Mouse (Mus musculus) midbrain, embryonic 14.5 days (tissue): ENCODE data around the gene Crip2. TPM values are rescaled to one million over a fixed set of nuclear protein-coding genes. Genes with fewer than 3 reads are reported as not detected.
A peak's percentile ranks its signal among the peaks of the same experiment; 100 is the strongest.

ENCODE experiments used
- ATAC-seq: fragments of 200-750 bp; cut with Nextera tagmentation; 2 replicates; pipeline ENCODE4 v1.8.0; 2017; ENCODE audit warnings: moderate number of reproducible peaks, moderate library complexity; ENCODE audit not compliant: low FRiP score, low TSS enrichment
- DNase-seq: peaks from one replicate; pipeline ENCODE4 v3.0.0-alpha.2; 2015
- H3K27ac ChIP-seq: fragments of 300-500 bp; sonication (generic); replicated peaks from 2 replicates; pipeline ENCODE4 v1.5.1; 2014; ENCODE audit warnings: mild to moderate bottlenecking, low read depth, low read length, moderate library complexity
- H3K27me3 ChIP-seq: fragments of 300-500 bp; sonication (generic); 2 replicates; pipeline ENCODE4 v1.6.1; 2014; ENCODE audit warnings: low read length, control low read depth, mixed read lengths; ENCODE audit not compliant: control insufficient read depth, insufficient read depth
- H3K36me3 ChIP-seq: fragments of 300-500 bp; sonication (generic); 2 replicates; pipeline ENCODE4 v1.6.1; 2014; ENCODE audit warnings: low read length, control low read depth; ENCODE audit not compliant: control insufficient read depth, insufficient read depth
- H3K4me1 ChIP-seq: fragments of 300-500 bp; sonication (generic); 2 replicates; pipeline ENCODE4 v1.6.1; 2014; ENCODE audit warnings: mild to moderate bottlenecking, antibody characterized with exemption, low read length, control low read depth; ENCODE audit not compliant: control insufficient read depth, insufficient read depth
- H3K4me2 ChIP-seq: fragments of 300-500 bp; sonication (generic); 2 replicates; pipeline ENCODE4 v1.6.1; 2014; ENCODE audit warnings: mild to moderate bottlenecking, low read length, moderate library complexity
- H3K4me3 ChIP-seq: fragments of 300-500 bp; sonication (generic); replicated peaks from 2 replicates; pipeline ENCODE4 v1.5.1; 2014; ENCODE audit warnings: low read depth, low read length
- H3K9ac ChIP-seq: fragments of 300-500 bp; sonication (generic); replicated peaks from 2 replicates; pipeline ENCODE4 v1.6.1; 2014; ENCODE audit warnings: mild to moderate bottlenecking, low read length, moderate library complexity
- H3K9me3 ChIP-seq: fragments of 300-500 bp; sonication (generic); 2 replicates; pipeline ENCODE4 v1.6.1; 2016; ENCODE audit warnings: low read length, control low read depth, mixed read lengths; ENCODE audit not compliant: control insufficient read depth
- WGBS: fragments of 180-500 bp; shearing (Covaris S2); extraction: QIAGEN DNeasy Blood & Tissue Kit; methylation state at CpG from one replicate; pipeline ENCODE4 v1.1.7; 2014; 5-methylcytosine and 5-hydroxymethylcytosine counted together
- polyA plus RNA-seq: library from polyadenylated mRNA; unstranded; fragments of >200 nt; fragmentation: Nextera tagmentation; extraction: Ambion mirVana; gene quantifications from 2 replicates; pipeline ENCODE4 v1.2.1, GENCODE M21; 2014

Gene Crip2
- polyA plus RNA-seq, 1 experiment from 2014 or later = 297 TPM

DNA sequence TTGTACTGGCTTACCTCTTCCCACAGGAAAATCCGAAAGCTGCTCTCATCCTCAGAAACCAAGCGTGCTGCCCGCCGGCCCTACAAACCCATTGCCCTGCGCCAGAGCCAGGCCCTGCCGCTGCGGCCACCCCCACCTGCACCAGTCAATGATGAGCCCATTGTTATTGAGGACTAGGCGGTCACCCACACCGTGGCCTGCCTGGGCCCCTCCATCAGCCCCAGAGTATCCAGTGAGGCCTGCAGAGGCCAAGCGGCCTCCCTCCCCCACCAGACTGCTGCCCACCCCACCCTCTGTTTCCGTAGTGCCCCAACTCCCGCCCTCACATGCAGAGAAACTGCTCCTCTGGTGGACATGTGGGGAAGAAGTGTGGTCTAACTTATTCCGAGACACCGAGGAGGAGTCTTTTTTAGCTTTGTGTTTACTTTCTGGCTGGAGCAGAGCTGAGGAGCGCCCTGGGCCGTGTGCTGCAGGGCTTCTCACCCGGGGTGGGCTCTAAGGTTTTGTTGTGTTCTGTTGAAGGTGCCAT is 3.5 kb upstream of the Crip2 start:
- ATAC-seq (no peak), DNase-seq (no peak)
- Histone ChIP-seq H3K4me1 (peaks cover 21% of the 10 kb centered on the region), H3K4me3 (no peak overlapping the region), H3K4me2 (no peak overlapping the region), H3K9ac (no peak overlapping the region), H3K9me3 (no peaks in the 10 kb centered on the region), H3K27ac (no peak overlapping the region), H3K27me3 (no peaks in the 10 kb centered on the region), H3K36me3 (peaks cover 73% of the 10 kb centered on the region)
- WGBS = 82% methylated on average over 17 of the region's 17 CpGs

DNA sequence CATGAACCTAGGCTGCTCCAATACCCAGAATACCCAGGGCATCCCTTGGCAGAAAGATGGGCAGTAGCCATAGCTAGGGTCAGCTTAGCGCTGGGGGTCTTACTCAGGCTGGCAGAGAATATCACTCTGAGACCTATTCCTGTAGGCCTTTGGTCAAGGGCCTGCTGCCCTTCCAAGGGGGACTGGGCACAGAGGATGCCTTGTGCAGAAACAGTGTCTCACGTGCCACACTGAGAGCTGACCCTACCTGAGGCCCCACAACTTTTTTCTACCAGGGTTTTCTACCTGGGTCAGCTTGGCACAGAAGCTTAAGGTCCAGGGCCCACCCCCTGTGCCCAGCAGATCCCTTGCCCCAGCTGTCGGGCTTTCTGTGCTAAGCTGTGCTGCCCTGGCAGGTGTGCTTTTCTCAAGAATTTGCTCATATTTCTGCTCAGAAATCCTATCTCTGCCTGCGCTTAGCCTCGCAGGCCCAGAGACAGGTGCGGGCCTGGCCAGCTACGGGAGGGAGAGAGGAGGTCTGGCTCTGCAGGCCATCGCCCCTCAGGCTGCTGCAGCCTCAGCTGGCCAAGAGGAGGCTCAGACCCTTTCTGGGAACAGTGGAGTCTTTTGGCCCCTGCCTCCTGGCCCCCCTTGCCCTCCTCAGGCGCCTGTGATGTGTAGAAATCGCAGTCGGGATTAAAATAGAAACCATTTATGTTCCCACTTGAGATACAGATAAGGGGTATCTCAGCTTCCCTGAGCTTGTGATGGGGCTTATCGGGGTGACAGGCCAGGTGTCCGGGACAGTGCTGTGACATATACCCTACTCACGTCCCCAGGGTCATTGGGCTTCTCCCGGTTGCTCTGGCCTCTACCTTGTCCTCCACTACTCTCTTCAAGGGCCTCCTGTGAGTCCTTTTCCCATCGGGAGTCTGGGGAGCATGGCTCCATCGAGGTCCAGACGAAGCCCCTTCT is 2.5 kb upstream of the Crip2 start:
- WGBS = 89% methylated on average over 18 of the region's 18 CpGs
- H3K9ac ChIP-seq = no peak overlapping the region

DNA sequence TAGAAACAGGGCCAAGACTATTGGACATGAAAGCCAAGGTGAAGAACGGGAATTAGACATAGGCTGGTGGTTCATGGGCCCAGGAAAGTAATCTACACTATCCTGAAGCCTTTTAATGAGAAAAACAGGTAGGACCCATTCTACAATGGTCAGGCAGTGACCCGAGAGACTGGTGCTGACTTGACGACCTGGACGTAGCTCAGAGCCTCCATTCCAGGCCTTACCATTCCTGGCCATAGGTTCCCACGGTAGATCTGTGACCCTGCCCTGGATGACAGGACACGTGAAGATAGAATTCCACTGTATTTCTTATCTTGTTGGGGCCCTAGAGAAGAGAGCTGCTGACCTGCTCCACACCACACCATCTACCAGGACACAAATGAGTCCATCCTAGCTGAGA is 1.7 kb upstream of the Crip2 start:
- Histone ChIP-seq H3K27ac (0 out of 2 replicates have a peak overlapping the region, but pooled peaks have one; percentile 84), H3K36me3 (peaks cover 56% of the 10 kb centered on the region), H3K4me3 (no peak overlapping the region), H3K4me2 (no peak overlapping the region), H3K27me3 (no peaks in the 10 kb centered on the region), H3K4me1 (peaks cover 37% of the 10 kb centered on the region), H3K9me3 (no peaks in the 10 kb centered on the region), H3K9ac (no peak overlapping the region)
- DNase-seq (no peak), ATAC-seq (no peak)
- 76% methylated on average over 6 of the region's 6 CpGs for WGBS

More for the DNA sequence above, 2.5 kb upstream of the Crip2 start:
- Histone ChIP-seq H3K27ac (no peak overlapping the region), H3K36me3 (peaks cover 63% of the 10 kb centered on the region), H3K4me3 (no peak overlapping the region), H3K9me3 (no peaks in the 10 kb centered on the region), H3K4me1 (peaks cover 31% of the 10 kb centered on the region), H3K4me2 (no peak overlapping the region), H3K27me3 (no peaks in the 10 kb centered on the region)
- DNase-seq = no peak
- no peak for ATAC-seq

DNA sequence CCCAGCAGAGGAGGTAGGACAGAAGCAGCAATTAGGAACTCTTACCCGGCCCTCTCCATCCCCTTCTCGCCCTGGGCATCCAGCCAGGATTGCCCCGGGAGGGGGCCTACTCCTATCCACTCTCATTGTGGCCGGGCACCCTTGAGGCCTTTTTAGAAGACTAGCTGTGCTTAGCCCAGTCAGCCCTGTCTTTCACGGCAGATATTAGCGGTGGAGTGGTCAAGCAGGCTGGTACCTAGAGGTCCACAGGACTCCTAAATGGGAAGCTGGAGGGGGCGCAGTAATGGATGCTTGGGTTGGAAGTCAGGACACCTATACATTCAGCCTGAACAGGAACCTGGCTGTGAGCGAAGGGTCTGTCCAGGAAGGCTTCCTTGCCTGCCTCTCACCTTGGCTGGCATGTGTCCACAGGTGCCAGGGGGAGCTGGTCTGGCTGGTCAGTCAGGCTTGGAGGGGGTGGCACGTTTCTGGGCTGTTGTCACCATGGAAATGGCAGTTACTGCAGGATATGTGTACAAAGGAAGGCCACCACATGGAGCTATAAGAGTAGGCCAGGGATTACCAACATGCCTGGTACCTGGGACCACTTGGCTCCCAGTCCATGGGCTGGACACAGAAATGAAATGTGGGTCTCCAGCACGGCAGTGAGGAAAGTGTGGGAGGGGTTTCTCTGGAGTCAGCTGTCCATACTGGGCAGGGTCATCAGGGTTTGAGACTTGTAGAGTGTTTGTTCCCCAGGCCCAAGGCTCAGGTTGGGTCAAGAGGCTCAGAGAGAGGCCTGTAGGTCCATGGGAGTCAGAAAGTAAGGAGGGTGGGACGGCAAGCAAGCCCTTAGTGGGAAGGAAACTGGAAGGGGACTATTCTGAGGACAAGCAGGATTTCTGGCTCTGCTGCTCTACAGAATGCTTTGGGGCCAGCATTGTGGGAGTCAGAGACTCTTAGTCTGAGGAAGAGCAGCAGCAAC is 853 bp upstream of the Crip2 start:
- H3K4me1 ChIP-seq = peaks cover 37% of the 10 kb centered on the region
- H3K27me3 ChIP-seq = no peaks in the 10 kb centered on the region
- ATAC-seq (no peak), DNase-seq (peak; percentile 57)
- H3K9me3 ChIP-seq = no peaks in the 10 kb centered on the region
- H3K4me2 ChIP-seq = peak overlapping the region; percentile 68
- peak overlapping the region; percentile 84 for H3K27ac ChIP-seq
- H3K4me3 ChIP-seq = peak overlapping the region; percentile 61
- H3K36me3 ChIP-seq = peaks cover 56% of the 10 kb centered on the region
- peak overlapping the region; percentile 51 for H3K9ac ChIP-seq
- WGBS = 31% methylated on average over 11 of the region's 11 CpGs

DNA sequence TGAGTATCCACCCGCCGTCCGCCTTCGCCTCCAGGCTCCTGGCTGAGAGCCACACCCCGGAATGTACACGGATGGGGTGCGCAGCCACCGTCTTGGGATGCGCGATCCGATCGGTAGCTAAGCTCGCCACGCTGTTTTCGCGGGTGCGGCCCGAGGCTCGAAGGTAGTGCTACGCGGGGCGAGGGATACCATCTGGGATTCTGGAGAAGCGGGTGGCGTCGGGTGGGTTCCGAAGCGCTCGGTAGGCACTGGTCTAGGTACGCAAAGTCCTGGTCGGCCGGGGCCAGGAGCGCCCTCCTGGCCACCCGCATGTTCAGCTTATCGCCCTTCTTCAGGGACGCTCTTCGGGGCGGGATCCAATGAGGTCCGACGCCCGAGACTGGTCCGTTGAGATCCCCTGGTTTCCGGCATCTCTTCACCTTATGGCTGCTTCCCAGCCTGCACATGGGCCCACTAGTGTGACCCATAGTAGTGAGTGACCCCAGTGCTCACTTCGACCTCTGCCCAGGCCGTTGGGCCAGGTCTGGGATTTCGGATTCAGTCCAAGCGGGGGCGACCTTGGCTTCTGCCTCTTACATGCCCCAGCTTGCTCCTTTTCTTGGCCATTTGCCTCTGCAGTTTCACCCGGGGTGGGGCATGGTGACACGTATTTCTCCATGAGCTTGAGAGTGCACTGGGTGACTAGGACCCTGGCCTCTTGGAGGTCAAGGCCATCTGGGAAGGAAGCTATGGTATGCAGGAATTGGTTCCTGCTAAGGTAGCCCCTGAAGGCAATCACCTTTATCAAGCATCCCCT is 778 bp downstream of the Crip2 start:
- H3K36me3 ChIP-seq = peaks cover 55% of the 10 kb centered on the region

DNA sequence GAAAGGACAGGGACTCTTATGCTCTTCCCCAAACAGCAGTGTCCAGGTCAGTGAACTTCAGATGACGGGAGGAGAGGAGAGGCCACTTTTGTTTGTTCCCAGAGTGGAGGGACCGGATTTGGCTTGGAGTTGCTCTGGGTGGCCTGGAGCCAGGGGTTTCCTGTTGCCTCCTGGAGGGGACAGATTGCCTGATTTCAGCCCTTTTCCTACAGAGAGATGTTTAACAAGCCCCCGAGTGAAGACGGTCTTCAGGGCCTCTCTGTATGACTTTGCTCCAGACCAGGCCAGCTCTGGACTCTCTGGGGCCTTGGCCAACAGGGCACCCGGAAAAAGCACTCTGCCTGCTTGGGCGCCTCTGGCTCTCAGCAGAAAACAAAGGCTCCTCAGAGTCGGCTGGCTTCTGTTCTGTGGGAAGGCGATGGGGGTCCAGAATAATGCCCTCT is 1.5 kb downstream of the Crip2 start:
- Histone ChIP-seq H3K9ac (peak overlapping the region; percentile 51), H3K4me2 (peak overlapping the region; percentile 68), H3K36me3 (peaks cover 49% of the 10 kb centered on the region), H3K27ac (peak overlapping the region; percentile 54; the same call in 1 of the 2 replicates), H3K4me1 (peaks cover 42% of the 10 kb centered on the region), H3K9me3 (no peaks in the 10 kb centered on the region), H3K4me3 (peak overlapping the region; percentile 61), H3K27me3 (no peaks in the 10 kb centered on the region)
- DNase-seq (no peak), ATAC-seq (no peak)
- 12% methylated on average over 8 of the region's 8 CpGs for WGBS

More for the DNA sequence above, 778 bp downstream of the Crip2 start:
- H3K4me3 ChIP-seq = peak overlapping the region; percentile 61
- peak; percentile 5 for ATAC-seq
- peak overlapping the region; percentile 51 for H3K9ac ChIP-seq
- WGBS = 1% methylated on average over 49 of the region's 49 CpGs
- DNase-seq = no peak
- peaks cover 37% of the 10 kb centered on the region for H3K4me1 ChIP-seq
- H3K4me2 ChIP-seq = peak overlapping the region; percentile 68
- H3K9me3 ChIP-seq = no peaks in the 10 kb centered on the region
- H3K27me3 ChIP-seq = no peaks in the 10 kb centered on the region
- peak overlapping the region; percentile 84 for H3K27ac ChIP-seq

DNA sequence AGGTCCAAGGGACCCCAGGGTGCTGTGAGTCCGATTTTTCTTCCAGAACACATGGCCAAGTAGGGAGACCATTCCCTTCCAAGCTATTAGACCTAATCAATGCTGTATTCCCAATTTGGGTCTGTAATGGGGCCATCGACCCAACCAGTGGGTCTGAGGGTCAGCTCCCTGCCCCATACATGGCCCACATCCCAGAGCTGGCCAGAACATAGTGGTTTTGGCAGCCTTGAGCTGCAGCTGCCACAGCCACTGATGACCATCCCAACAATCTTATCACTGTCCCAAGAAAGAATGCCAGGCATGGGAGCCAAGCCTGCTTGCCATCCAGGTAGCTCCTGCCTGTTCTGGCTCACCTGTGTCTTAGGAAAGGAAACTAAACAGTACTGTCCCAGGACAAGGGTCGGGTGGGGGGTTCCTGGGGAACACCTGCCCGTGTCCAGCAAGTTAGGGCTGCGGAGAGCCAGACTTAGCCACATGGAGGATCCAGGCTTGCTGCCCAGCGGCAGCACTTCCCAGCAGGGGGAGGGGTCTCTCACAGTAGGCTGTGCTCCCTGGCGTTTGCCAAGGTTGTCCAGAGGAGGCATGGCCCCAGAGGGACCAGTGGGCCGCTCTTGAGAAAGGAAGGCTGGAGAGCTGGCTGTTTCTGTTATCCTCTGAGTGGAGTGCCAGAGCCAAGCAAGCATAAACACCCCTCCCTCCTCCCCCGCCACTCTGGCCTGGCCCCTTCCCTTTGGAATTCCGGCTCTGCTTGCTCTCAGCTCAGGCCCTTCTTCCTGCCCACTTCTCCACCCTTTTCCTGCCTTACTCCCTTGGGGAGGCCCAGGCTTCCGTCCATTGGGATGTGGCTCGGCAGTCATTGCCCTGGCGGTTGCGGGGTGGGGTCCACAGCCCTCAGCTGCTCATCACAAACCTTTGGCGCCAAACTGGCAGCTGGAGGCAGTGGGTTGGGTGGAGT is 2.3 kb downstream of the Crip2 start:
- H3K27ac ChIP-seq = peak overlapping the region; percentile 54
- peak overlapping the region; percentile 51; the same call in 1 of the 2 replicates for H3K9ac ChIP-seq
- no peaks in the 10 kb centered on the region for H3K9me3 ChIP-seq
- H3K4me3 ChIP-seq = peak overlapping the region; percentile 61
- H3K36me3 ChIP-seq = peaks cover 42% of the 10 kb centered on the region
- H3K27me3 ChIP-seq = no peaks in the 10 kb centered on the region
- 15% methylated on average over 15 of the region's 15 CpGs for WGBS
- H3K4me1 ChIP-seq = peaks cover 46% of the 10 kb centered on the region
- H3K4me2 ChIP-seq = peak overlapping the region; percentile 68
- ATAC-seq = no peak
- peak; percentile 64 for DNase-seq
